ENCODE assay signal across 8 mouse cellular contexts in the genomic region with DNA sequence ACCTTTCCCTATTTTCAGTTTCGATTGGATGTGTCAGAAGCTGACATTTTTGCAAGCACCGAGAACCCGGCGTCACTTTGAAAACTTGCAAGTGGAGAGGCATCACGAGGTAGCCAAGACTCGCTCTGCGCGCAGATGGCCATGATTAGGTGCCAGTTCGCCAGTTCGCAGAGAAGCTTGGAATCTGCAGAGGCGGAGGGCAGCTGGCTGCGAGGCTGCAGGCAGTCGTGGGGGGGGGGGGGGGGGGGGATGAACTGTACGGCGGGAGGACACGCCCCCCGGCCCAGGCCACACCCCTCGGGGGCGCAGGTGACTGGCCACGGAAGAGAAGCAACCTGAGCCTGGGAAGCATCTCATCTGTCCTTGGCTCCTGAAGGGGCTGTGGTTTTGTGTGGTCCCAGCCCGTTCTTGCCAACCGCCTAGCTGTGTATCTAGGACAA.
DNase-seq lines count a peak whose midpoint lies in the region; ATAC-seq and TF ChIP-seq lines count a peak whose summit lies in the region.

No protein-coding gene starts in this region.

- H3K27ac ChIP-seq in forebrain, postnatal 0 days (ENCODE audit: low read depth, low read length): no peak overlapping the region
- no peak overlapping the region for H3K27ac ChIP-seq in limb, embryonic 10.5 days
- H3K27ac ChIP-seq in olfactory bulb, adult 2 months (ENCODE audit: insufficient read depth, low read depth, low read length): no peak overlapping the region

- peak; percentile 21 for DNase-seq in kidney, postnatal 10 days
- DNase-seq in kidney, postnatal 25 days: no peak
- DNase-seq in embryo, embryonic 10.5 days (ENCODE audit: low spot score): peak; percentile 31
- DNase-seq in forebrain, postnatal 0 days: peak; percentile 79
- DNase-seq in limb, embryonic 10.5 days (ENCODE audit: low spot score): peak; percentile 59
- DNase-seq in adrenal gland, postnatal 4 days (ENCODE audit: low spot score in 2 of 2): no peak
- no peak for DNase-seq in spleen, adult 18-20 months

- ATAC-seq in forebrain, postnatal 0 days: peak; percentile 66; the same call in 1 of the 2 replicates

- no peaks in the 10 kb centered on the region for H3K27me3 ChIP-seq in forebrain, postnatal 0 days (ENCODE audit: insufficient read depth, low read length)
- H3K27me3 ChIP-seq in limb, embryonic 10.5 days (ENCODE audit: low read depth, poor library complexity, severe bottlenecking): peaks cover 32% of the 10 kb centered on the region

- H3K9me3 ChIP-seq in forebrain, postnatal 0 days (ENCODE audit: low read length): no peaks in the 10 kb centered on the region
- H3K9me3 ChIP-seq in limb, embryonic 10.5 days (replicated peaks): no peaks in the 10 kb centered on the region

- no peak for TF ChIP-seq POLR2A in olfactory bulb, adult 2 months (IDR thresholded peaks at IDR 0.05; ENCODE audit: insufficient read depth, low read depth, low read length)

- H3K4me1 ChIP-seq in forebrain, postnatal 0 days (ENCODE audit: insufficient read depth): no peaks in the 10 kb centered on the region
- H3K4me1 ChIP-seq in limb, embryonic 10.5 days: peaks cover 11% of the 10 kb centered on the region
- peaks cover 10% of the 10 kb centered on the region; the same call in 1 of the 2 replicates for H3K4me1 ChIP-seq in olfactory bulb, adult 2 months (ENCODE audit: control insufficient read depth, insufficient read depth, low read length)

- WGBS in forebrain, postnatal 0 days: 6% methylated on average over 20 of the region's 22 CpGs
- WGBS in limb, embryonic 10.5 days: 8% methylated on average over 22 of the region's 22 CpGs
- 14% methylated on average over 22 of the region's 22 CpGs for WGBS in olfactory bulb, adult 2 months

- H3K36me3 ChIP-seq in forebrain, postnatal 0 days (ENCODE audit: insufficient read depth): no peaks in the 10 kb centered on the region
- no peaks in the 10 kb centered on the region for H3K36me3 ChIP-seq in limb, embryonic 10.5 days

- peak overlapping the region; percentile 23 for H3K4me3 ChIP-seq in forebrain, postnatal 0 days (ENCODE audit: low read depth, low read length)
- H3K4me3 ChIP-seq in limb, embryonic 10.5 days: peak overlapping the region; percentile 38
- H3K4me3 ChIP-seq in olfactory bulb, adult 2 months (ENCODE audit: insufficient read depth, low read depth, low read length): peak overlapping the region; percentile 26

- no peak for TF ChIP-seq CTCF in forebrain, postnatal 0 days (IDR thresholded peaks at IDR 0.05; ENCODE audit: low read depth)
- TF ChIP-seq CTCF in olfactory bulb, adult 2 months (IDR thresholded peaks at IDR 0.05; ENCODE audit: insufficient read depth, low read depth, low read length): no peak

- H3K4me2 ChIP-seq in forebrain, postnatal 0 days (ENCODE audit: low read depth): peak overlapping the region; percentile 41

- no peak overlapping the region for H3K9ac ChIP-seq in forebrain, postnatal 0 days

Comparison
In these comparisons a context has a peak if more than half of its experiments do, and no peak if none do; other contexts are left out.
1. DNase-seq: peak in kidney, postnatal 10 days (single experiment), embryo, embryonic 10.5 days (single experiment), forebrain, postnatal 0 days (single experiment) and limb, embryonic 10.5 days (single experiment); none in kidney, postnatal 25 days (0 of 2), adrenal gland, postnatal 4 days (0 of 2) and spleen, adult 18-20 months (0 of 2).
2. Peak in every context shown above with its lines, with median percentiles within 50 percentile points of each other: H3K4me3 ChIP-seq.